Mouse (Mus musculus) right cerebral cortex, postnatal 10 days (tissue): ENCODE data around the gene Zfp385b.

Experiments used
- DNase-seq, 2 experiments: peaks; one replicate each; pipeline ENCODE4 v3.0.0; 2021; ENCODE audit warnings: low spot score in 2 of 2

Zfp385b gene

DNA sequence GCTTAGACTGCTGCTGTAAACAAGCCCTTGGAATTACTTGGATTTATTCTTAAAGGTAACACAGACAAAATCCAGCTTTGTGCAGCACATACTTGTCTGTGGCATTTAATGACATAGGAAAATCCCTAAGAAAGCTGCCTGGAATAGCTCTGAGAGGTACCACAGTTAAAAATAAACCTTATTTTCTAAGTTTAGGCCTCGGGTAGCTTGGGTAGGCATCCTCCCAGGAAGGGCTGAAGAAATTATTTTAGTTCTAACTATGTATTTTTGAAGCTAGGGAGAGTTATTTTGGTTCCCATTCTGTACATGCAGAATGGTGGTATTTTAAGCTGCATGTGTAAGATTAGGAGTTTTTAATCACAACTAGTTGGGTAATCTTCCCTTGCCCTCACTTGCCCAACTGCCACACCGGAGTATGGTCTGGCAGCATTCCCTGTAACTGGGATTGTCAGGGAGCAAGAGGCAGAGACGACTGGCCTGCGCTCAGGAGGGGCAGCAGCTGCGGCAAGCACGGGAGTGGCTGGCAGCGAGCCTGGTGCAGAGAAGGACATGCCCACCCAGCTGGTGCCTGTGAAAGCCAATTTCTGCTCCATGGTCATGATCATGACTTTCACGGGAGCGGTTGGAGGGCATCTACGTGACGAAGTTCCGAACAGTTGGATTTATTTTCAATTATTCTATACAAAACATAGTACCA, 230.1 kb downstream of the Zfp385b start:
- peak; percentile 84 to 86 for DNase-seq

DNA sequence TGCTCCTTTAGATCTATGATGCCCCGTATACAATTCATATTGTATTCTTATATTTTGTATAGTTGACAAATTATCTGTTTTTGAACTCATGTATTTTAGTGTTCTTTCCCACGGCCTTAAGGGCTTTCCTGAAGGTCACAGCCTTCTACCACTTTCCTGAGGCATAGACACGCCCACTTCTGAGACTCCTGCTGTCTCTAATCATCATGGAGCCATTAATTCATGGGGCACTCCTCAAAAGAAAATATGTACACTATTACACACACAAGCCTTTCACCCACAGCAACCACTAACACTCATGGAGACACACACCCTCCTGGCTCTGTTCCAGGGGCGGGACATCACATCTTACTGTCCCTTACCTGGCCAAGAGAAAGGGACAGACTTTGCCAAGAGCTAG, 232.1 kb downstream of the Zfp385b start:
- DNase-seq, result no peak

DNA sequence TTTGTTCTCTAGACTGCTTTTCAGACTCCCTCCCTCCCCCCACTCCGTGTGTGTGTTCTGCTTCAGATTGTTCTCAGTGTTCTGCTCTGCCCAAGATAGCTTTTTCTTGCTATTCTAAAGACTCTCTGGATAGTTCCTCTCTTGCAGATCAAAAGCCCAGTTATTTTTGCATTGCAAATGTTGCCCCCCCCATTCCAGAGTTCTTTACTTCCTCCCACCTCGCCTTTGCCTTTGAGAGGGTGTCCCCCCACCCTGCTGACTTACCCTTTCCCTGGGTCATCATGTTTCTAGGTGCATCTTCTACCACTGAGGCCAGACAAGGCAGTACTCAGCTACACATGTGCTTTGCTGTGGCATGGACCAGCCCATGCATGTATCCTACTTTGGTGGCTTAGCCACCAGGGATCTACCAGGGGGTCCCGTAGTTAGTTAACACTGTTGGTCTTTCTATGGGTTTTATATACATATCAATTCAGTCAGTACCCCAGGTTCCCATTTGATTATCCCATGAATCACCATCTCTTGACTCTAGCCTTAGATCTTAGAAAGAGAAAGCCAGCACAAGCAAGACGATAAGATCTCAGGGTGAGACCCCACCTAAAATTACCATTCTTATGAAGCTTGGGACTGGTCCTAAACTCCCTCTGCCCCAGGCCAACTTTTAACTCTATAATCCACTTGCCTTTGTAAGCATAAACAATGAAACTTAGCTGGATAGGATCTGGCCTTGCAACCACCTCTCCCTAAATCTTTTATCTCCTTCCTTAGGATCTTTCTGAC, 232.7 kb downstream of the Zfp385b start:
- DNase-seq, result no peak

DNA sequence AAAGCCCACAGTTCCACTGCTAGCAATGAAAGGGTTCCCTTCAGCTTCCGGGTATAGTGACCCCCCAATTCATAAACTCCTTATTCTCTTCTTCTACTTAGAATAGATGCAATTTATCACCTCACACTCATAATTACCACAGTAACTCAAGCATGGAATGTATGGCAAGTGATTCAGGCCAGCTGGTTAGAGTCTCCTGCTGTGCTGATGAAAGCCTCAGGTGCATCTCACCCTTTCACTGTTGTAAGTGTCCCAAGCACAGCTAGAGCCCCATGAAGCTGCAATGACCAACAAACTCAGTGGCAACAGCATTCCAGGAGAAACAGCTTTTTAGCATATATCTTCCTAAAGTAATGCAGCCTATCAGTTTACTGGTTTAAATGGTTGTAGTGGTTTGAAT, 235.9 kb downstream of the Zfp385b start:
- DNase-seq, result no peak

DNA sequence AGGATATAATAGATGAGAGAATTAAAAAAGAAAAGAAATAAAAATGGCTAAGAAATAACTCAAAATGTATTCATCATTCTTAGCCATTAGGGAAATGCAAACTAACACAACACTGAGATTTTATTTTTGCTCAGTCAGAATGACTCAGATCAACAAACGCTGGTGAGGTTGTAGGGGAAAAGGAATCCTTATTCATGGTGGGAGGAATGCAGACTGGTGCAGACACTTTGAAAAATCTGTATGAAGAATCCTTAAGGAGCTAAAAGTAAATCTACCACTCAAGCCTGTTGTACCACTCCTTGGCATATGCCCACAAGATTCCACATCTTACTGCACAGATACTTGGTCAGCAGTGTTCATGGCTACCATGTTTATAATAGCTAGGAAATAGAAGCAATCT, 242.9 kb downstream of the Zfp385b start:
- no peak for DNase-seq

DNA sequence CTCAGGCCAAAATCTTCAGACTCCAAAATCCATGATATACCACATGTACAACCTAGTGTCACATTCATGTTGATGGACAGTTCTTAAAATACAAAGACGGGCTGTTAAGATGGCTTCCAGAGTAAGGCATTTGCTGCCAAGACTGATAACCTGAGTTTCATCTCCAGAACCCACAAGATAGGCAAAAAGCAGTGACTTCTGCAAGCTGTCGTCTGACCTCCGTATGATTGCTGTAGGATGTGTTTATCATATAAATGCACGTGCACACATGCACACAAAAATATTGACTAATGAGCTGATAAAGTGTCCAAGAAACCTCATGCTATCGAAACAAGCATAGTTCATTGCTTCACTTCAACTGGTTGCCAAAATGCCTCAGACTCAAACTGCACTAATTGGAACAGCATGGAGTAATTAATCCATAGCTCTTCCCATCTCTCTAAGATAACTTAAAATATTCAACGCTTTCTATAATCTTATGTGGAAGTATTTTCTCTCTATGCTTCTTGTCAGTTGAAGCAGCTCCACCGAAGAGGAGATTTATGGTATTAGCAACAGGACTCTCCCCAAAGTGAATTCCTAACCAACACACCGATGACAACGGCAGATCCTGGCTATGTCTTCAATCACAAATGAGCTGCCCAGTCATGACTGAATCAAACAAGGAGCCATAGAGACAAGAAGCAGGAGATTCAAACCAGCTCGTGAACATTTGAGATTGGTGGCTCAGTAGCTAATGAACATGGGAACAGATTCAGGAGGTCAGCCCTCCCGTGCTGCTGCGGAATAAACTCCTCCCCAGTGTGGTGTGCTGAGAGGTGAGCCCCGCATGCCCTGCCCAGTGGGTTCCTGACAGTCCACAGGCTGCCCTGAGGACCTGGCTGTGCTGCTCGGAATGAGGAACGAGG, 251.7 kb downstream of the Zfp385b start:
- DNase-seq, result no peak

DNA sequence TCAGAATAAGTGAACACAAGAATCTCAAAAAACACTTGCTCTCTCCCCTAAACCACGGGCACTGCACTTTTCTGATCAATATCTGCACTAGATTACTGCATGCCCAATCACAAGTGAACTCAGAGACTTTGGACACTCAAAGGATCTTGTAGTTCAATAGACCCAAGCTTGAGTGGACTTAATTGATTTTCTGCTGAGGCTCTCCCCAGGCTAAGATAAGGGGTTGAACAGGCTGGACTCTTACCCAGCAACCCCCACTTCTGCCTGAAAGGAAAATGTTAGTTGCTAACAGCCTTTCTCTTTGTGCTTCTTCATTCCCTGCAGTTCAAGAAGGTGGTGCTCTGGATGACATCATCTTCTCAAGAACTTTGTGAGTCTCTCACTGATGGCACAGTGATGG, 255.7 kb downstream of the Zfp385b start:
- DNase-seq, result no peak

DNA sequence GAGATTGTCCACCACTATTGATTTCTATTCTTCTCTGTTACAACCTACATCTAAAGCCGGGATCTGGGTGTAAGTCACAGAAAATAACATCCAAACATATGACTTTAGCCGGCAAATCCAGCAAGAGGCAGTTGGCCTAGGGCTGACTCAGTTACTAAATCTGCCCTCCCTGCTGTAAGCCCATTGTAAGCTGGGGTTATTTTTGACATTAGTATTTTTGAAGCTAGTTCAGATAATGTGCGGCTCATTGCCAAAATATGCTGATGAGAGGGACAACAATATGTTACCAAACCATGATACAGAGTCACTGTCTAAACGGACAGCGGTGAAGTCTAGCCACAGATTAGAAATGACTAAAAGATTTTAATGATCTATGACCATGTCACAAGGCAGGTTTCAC, 257.5 kb downstream of the Zfp385b start:
- DNase-seq, result no peak

DNA sequence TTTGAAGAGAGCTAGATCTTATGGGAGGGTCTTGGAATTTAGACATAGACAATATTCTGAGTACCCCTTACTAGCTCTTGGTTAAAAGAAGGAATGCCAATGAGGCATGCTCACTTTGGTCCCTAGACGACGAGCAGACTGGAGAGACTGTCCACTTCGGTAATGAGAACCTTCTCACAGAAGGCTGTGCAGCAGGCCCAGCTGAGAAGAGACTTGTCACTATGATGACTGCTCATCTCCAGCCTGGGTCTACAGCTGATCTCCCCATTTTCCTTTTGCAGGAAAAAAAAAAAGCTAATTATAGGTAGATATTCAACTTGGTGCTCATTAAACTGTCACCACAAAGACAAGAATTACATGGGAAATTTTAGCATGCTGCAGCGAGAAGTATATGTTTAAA, 262.5 kb downstream of the Zfp385b start:
- no peak for DNase-seq

DNA sequence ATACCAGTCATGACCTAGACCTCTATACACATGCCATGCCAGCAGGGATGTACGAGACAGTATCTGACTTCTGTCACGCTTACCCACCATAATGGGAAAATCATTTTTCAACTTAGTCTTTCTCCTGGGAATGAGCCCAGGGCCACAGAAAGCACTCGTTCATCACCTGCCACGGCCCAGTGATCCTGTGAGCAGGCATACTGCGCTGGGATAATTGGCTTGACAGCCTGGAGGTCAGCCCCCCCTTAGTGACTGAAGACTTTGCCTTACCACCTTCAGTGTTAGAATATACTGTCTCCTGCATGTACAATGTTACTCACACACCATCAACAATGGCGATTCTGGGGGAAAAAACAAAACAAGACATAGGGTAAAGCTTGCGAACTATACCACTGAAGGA, 263.5 kb downstream of the Zfp385b start:
- DNase-seq, result no peak

DNA sequence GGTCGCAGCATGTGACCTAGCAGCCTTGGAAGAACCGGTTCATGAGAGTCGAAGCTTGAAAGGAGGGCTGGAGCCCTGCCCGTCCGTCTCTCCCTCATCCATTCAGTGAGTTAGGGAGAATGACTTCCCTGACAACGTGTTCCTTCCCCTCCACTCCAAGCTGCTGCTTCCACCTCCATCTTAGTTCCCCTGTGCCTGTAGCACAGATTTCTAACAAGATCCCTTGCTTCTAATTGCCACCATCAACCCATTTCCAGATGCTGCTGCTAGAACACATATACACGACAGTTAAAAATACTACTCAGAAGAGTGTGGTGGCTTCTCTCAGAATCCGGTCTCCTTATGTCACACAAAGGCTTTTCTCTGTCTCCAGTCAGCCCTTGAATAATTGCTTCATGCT, 266.8 kb downstream of the Zfp385b start:
- DNase-seq, result no peak

DNA sequence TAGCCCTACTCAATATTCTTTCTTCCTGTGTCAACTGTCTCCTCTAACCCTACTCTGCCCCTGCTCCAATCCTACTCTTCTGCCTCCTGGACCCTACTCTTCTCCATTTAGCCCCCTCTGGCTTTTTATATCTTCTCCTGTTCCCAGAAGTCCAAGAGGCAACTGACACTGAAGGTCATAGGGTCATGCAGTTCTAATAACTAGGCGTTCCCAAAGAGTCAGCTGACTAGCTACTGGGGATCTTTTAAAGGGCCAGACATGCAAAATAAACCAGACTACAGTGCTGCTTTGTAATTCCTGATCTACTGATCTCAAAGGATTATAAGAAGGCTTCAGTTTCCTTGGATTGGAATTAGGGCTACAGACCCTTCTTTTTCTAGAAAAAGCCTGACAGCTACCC, 276.1 kb downstream of the Zfp385b start:
- no peak for DNase-seq

DNA sequence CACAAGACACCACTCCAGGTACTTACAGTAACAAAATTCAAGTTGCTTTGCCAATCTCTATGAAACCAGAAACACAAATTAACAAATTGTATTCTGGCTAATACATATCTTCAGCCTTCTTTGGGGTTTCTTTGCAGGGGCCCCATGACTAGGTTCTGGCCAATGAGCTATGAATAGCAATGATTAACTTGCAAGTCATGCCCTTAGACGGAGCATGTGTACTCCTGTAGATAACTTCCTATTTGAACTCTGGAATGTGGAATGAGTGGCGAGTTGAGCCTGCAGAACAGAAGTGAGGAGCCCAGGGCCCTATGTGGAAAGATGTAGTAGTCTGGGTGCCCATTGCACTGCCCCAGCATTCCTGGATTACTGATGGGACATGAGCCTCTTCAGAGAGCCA, 276.8 kb downstream of the Zfp385b start:
- no peak for DNase-seq

DNA sequence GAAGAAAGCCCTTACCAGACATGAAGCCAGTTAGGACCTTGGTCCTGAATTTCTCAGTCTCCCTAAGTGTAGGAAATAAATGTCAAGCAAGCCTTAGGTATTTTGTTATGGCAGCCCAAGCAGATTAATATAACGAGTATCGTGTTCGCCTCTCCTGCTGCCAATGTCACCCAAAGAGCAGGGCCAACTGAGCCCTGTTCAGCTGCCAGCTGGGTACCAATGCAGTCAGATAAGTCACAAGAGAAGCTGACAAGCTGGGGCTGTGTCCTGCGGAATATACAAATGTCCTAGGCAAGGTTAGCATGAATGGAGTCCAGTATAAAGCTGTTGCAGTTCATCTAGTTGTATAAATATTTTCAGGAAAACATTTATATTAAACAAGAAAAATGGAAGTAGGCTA, 277.8 kb downstream of the Zfp385b start:
- no peak for DNase-seq

DNA sequence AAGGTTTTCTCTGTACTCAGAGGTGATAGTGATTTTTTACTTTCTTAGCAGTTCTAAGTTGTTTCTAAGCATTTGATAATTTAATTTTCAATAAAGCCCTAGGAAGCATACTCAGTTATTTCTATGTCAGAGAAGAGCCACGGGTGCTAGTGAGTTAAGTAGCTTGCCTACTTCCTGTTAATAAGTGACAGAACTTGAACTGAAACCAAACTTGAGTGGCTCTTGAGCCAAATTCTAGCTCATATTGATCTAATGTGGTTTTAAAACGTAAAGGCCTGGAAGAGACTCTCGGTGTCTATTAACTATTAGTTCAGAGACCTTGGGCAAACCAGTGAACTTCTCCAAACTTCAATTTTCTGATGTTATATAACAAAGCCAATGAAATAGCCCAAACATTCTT, 278.6 kb downstream of the Zfp385b start:
- DNase-seq, result no peak

DNA sequence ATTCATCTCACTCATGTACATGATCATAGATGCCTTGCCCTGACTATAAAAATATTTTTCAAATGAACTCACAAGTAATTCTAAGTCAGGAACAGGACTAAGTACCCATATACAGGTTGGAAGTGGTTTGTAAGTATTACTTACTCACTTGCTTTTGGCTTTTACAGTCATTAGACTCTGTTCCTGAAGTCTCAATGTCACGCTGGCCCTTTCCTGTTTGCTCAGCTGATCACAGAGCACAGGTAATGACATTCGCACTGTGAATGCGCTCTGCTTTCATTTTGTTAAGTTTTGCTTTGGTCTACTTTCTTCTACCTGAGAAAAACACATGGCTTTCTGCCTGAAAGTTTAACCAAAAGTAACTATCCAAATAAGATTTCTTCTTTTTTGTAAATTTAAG, 282.9 kb downstream of the Zfp385b start:
- no peak for DNase-seq

DNA sequence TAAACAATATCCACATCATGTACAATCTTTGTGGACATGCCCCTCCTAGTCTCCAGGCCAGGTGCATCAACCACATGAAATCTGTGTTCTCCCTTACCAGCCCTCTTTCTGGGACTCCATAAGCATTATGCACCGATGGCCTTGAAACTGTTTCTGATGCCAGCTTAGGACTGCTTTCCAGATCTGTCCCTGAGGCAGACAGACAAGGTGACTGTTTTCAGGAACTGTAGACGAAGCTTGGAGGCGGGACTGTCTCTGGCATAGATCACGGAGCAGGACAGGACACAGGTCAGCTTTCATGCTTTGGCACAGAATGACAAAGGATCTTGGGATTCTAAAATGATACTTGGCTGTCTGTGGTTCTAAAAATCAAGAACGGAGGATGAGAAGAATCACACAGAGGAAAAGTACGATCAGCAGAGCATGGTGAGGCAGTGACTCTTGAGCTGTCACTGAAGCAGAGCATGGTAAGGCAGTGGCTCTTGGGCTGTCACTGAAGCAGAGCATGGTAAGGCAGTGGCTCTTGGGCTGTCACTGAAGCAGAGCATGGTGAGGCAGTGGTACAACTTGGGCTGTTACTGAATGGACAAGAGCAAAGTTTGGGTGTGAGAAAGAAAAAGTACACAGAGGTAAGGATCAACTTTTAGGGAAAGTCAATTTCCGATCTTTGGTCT, 291.2 kb downstream of the Zfp385b start:
- no peak for DNase-seq

DNA sequence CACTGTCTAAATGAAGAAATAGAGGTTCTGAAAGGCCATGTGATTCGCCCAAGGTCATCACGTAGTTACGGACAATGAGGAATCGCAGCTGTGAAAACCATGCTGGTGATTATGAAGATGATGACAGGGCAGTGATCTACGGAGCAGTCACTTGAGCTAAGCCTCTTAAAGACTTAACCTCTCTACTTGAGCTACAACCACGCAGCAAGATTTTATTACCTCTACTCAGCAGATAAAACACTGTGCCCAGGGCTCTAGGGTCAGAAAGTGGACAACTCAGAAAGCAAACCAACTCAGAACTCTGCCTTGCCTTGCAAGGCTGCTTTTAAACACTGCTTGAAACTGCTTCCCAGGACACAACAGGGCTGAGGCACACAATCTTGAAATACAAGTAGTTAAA, 291.8 kb downstream of the Zfp385b start:
- no peak for DNase-seq

DNA sequence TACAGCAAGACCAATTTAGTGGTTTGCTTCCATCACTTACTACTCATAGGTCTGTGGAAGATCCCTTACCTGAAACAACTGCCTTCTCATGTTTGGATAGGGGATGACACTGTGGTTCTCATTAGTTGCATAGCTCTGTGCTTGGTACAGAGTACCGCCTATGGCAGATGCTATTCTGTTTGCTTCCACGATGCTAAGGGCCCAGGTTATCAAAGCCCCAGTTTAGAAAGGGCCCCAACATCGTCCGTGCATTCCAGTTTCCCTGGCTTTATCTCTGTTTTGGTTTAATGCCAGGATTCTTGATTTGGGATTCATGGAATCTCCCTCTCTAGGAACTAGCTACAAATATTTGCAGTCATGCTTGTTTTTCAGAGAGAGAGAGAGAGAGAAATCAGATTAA, 292.6 kb downstream of the Zfp385b start:
- no peak for DNase-seq

DNA sequence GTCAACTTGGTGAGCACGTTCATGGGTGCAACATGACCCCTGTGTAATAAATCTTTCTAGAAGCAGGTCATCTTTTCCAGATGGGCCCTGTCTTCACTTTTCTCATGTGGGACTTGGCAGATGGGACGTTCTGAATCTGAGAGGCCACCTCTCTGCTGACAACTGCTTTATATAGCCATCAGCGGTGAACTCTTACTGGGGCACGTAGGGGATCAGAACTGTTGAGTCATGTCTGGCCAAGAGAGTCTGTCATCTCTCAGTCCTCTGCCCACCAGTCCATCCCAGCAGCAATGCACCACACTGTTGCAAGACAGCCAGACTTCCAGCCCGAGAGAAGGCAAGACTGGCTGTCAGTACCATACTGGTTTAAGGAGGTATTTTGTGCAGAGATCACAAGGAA, 293.1 kb downstream of the Zfp385b start:
- no peak for DNase-seq

DNA sequence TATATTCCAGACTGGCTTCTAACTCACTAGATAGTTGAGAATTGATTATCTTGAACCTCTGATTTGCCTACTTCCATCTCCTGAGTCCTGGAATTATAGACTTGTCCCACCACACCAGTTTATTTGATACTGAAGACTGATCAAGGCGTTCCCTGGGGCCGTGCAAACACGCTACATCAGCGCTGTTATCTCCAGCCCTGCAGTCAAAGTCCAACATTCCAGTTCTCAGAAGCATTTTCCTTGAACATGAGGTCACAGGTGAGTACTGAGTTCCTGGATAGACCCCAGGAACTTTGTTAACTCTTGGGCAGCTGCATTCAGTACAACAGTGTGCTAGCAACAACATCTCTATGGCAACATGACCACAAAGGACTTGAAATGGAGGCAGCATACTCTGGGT, 297.2 kb downstream of the Zfp385b start:
- no peak for DNase-seq

DNA sequence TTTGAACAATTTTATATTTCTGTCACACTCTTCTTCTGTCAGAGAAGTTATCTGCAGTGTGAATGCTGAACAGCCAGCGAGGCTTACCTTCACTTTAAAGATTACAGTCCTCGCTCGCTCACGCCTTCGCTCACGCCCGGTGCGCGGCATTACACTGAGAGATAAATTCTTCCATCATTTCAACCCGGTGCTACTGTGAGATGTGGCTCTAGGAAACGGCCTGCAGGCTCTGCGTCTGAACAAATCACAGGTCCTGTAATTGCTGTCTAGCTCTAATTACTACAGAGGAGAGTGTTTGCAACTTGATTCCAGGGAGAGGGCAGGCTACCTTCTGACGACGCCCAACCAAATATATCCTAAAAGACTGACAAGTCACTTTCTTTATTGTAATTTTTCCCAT, 300.1 kb downstream of the Zfp385b start:
- DNase-seq, result no peak
